Comparison of ENCODE assay signal across 9 mouse cellular contexts in the genomic region with DNA sequence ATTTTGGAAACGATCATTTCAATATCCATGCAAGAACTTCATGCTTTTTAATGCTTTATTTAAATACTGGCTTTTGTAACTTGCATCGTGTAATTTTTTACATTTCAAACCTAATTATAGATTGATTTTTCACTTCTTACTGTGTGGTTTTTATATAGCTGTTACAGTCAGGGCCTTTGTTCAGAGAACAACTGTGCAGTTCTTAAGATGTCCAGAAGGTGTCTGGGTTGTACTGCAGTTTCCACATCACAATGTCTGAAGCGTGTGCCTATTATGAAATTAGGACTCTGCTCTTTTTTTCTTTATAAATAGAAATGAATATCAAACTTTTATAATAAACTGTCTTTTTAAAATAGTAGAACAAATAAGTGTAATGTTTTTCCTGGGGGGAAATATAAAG. TPM values are rescaled to one million over a fixed set of nuclear protein-coding genes. Genes with fewer than 3 reads are reported as not detected.
DNase-seq lines count a peak whose midpoint lies in the region; ATAC-seq lines count a peak whose summit lies in the region.
"Had no signal": no experiment of that assay in that cellular context is flagged by ENCODE, and none has a peak within 500 bp of the region (broad histone marks: within the 10 kb centered on the region; RNA-seq: fewer than 3 reads in every experiment).

No protein-coding gene starts in this region.

- DNase-seq in cerebellum, postnatal 10 days, result peak; percentile 59 to 78
- no peak for DNase-seq in cerebellum, adult 9-10 months
- peak; percentile 18 for DNase-seq in layer of hippocampus, adult 11-12 months (ENCODE audit: low spot score)
- no peak for DNase-seq in layer of hippocampus, adult 9-11 months
- peak; percentile 80 for DNase-seq in NIH3T3 (ENCODE audit: low read depth)
- DNase-seq in lung, postnatal 14 days, result peak; percentile 10
- no peak for DNase-seq in urinary bladder, postnatal 4 days (ENCODE audit: low spot score in 2 of 2)
- DNase-seq: cerebellum, adult 8-10 months had no signal

- ATAC-seq in activated CD4-positive, CD25-positive, alpha-beta regulatory T cell, adult 4 months, result no peak

RNA-seq across cellular contexts. Expression of gene Pcnx4, which starts 20.7 kb away (rescaled TPM):
- polyA plus RNA-seq in activated CD4-positive, CD25-positive, alpha-beta regulatory T cell, adult 4 months (2017; shearing (Covaris generic)), result 1 to 10 TPM; 3.6 to 3.7 TPM

Comparison
In these comparisons a context has a peak if more than half of its experiments do, and no peak if none do; other contexts are left out.
1. DNase-seq: peak in cerebellum, postnatal 10 days (2 of 2), layer of hippocampus, adult 11-12 months (single experiment), NIH3T3 (single experiment) and lung, postnatal 14 days (single experiment); none in cerebellum, adult 9-10 months (single experiment), layer of hippocampus, adult 9-11 months (single experiment) and urinary bladder, postnatal 4 days (0 of 2).